Mouse (Mus musculus): ENCODE data around the gene Umodl1.

The Umodl1 gene

DNA sequence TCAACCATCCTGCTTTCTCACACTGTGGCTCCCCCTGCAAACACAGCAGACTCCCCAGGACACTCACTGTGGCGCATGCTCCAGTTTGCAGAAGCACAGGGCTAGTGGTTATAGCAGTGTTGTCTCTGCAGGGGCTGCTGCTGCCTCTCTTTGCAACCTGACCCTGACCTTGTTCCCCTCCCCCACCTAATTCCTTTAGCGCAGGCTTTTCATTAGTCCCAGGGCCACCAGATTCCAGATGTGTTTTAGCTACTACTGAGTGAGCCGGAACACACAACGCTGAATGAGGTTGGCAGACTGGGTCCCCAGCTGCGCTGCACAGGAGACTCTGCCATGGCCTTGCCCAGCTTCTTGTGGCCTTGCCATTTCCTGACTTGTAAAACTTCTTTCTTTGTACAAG is 46.5 kb downstream of the Umodl1 start:
- DNase-seq, result no peak

DNA sequence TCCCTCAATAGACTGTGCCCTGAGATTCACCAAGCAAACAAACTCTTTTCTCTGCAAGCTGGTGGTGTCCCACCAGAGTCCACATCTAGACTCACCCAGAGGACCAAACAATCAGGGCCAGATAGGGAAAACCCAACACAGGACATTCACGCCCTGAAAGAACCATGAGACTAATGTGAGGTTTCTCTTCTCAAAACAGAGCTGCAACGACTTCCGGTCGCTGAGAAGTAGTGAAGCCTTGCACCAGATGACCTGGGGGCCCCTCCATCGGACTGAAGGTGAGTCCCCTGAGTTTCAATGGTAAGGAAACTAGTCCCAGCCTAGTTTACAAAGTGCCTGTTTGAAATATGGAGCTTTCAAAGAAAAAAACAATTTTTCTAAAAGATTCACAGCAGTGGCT is 48.2 kb downstream of the Umodl1 start:
- DNase-seq, result no peak

DNA sequence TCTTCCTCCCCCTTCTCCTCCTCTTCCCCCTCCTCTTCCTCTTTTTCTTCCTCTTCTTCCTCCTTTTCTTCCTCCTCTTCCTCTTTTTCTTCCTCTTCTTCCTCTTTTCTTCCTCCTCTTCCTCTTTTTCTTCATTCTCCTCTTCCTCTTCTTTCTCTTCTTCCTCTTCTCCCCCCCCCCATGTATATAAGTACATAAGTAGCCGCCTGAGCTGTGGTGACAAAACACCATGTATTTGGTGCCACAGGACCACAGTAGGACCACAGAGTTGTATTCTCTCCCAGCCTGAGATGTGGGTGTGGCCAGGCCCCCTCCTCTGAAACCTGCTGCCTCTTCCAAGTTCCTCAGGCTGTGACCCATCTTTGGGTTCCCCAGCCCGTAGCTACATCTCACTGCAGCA is 50.8 kb downstream of the Umodl1 start:
- DNase-seq, result no peak

DNA sequence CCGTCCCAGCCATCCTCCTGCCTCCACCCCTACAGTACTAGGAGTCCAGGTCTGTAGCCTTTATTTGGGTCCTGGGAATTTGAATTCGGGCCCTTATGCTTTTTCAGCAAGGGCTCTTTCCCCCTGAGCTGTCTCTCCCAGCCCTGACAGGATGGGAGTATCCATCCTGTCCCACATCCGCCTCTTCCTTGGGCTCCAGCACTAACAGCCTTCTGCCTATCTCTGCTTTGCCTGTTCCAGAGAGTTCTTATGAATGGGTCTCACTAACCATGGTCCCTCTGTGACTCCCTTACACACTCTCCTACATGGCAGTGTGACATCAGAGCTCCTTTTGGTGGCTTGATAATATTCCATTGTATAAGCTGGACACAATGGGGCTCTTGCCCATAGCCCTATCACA is 52.9 kb downstream of the Umodl1 start:
- no peak for DNase-seq

DNA sequence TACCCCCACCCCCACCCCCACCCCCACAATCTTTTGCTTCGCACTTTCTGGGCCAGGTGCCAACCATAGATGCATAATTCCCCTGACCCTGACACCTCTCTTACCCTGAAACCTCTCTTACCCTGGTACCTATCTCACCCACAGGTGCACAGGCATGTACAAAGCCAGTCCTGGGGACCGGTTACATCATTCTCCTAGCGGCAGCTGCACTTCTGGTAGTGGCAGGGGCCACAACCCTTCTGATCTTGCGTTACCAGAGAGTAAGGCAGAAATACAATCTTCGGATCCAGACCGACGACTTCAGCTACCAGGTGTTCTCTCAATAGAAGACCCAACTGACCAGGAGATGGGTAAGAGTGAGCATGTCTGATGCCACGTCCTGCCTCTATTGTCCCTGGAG is 54.0 kb downstream of the Umodl1 start:
- no peak for DNase-seq

DNA sequence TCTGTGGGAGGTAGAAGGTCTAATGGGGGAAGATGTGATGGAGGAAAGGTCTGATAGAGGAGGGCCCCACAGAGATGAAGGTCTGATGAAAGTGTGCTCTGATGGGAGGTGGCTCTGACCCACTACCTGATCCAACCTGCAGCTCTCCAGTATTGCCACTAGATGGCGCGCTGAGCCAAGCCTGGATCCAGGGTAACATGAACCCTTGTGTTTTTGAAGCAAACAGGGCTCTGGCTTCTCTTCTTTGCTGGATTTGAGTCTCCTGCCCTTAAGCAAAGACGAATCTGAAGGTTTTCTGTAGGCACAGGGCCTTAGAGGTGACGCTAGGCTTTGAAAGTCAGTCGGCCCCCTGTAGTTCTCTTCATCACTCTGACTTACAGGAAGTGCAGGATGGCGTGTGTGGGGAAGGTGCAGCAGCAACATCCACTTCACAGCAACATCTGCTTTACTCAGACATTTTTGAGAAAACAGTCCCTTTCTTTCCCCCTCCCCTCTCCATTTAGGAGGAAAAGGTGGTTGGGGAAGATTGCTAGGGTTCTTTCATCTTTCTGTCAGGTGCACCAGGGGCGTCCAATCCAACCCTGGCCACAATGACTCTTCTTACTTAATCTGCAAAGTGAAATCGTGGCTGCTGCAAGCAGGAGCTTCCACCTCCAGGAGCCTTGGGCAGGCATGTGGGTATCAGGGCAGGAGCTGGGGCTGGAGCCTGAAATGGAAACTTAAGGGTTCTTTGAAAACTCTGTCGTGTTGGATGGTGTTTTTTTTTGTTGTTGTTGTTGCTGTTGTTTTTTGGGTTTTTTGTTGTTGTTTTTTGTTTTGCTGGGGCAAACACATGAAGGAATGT is 57.3 kb downstream of the Umodl1 start:
- DNase-seq, result peak; percentile 41 to 69

DNA sequence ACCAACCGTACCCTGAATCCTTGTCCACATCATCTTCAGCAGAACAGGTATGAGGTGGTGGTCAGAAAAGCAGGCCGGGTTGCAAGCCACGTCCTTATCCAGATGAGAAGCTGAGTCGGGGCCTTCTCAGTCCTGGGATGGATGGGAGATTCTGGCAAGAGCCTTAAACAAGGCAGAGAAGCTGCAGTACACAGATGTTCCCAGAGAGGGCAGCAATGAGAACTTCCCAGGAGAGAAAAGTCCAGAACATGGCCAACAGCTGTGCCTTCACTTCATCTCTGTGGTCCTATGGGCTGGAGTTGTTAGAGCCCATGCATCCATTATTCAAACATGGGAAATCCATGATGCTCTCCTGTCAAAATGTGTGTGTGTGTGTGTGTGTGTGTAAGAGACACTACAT is 63.8 kb downstream of the Umodl1 start:
- DNase-seq, result peak; percentile 46 to 51

DNA sequence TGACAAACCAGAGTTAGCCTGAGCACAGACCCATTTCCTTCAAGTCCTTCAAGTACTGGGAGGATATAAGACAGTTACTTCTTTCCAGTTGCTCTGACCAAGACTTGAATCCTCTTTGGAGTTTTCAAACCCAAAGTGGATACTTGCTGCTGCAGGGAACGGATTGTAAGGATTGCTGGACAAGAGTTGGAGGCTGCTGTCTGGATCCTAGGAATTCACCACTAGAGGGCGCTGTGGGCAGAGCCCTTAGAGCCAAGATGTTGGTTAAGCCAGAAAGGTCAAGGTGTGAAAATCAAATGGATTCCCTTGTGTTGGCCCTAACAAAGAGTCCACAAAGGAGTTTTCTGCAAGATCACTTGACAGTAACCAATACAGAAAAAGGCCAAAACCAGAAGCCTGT is 65.1 kb downstream of the Umodl1 start:
- DNase-seq, result peak; percentile 73 to 82

DNA sequence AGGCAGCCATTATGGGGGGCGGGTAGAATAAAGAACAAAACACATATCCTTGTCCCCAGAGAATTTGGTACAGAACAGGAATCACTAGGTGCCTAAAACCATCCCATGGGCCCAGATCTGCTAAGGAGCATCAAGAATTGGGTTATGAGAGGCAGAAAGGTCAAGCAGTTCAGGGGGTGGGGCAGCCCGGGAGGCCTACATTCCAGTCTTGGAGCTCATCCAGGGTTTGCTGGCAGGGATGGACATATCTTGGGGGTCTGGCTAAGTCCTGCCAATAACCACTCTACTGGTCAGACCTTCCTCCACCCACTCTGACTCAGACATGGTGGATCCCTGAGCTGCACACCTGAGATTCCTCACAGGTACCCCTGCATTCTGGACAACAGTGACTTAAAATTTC is 65.6 kb downstream of the Umodl1 start:
- DNase-seq, result no peak

DNA sequence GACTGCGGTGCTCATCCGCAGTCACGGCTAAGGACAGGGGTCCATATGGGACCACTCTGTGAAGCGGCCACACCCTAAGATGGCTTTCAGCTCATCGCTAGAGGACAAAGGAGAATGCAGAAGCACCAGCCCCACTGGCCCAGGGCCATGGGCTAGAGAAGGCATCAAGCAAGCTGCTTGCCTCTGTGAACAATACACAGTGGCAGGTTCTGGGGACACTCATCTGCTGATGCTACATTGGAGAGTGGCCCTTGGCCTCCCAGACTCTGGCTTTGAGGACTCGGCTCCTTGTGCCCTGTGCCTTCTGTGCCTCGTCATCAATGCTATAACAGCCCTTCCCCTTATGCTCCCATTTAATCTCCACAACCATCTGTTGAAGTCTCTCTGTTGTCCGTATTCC is 66.8 kb downstream of the Umodl1 start:
- DNase-seq, result peak in 1 of 2 experiments; percentile 11

DNA sequence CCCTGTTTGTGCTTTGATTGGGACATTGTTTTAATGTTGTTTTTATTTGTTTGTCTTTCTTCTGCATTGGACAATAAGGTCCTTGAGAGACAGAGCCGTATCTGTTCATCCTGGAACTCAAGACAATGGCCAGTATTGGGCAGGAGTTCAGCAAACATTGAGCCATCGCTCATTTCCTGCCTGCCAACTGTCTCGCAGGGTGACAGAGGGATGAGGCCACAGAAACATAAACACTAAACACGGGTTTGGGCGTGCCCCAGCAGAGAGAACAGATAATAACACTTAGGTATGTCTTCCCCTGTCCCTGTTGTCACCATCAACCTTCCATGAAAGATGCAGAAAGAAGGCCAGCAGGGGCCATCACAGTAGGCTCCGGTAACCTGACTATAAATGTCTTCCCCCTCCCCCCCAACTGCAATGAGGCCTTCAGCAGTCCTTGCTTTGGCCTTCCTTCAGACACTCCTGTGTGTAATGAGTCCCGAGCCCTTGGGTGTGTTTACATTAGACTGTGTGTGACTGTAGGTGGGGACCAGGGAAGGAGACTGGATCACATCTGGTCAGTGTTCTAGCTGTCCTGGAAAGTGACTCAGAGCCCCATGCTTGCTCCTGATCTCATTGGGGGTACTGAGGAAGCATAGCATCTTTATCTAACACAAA is 69.8 kb downstream of the Umodl1 start:
- DNase-seq, result no peak

DNA sequence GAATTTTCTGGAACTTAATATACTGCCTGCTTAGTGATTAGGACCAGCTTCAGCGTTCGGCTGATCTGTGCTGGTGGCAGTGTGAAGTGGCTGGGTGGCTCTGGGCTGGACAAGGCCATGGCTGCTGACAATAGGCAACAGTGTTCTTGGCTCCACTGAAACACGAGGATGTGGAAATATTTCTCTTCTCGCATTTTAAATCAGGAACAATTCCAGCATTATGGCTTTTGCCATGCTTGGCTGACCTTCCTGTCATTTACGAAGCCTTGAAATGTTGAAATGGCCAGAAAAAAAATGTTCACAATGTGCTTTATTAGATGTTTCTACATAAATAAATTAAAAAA is 70.3 kb downstream of the Umodl1 start:
- no peak for DNase-seq

DNA sequence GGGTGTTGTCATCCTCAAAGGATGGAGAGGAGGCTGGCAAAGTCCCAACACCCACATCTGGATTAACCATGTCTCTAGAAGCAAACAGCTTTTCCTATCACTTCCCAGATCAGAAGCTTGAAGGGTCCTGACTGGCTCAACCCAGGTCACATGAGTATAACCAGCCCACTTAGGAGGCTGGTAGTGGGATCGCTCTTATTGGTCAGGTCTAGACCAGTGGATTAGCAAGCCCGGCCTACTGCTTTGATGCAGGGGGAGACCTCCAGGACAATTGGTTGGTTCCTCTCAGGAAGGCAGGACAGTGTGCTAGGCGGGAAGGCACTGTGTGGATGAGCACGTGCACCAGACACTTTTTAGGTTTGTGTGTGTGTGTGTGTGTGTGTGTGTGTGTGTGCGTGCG is 72.5 kb downstream of the Umodl1 start:
- DNase-seq, result no peak

DNA sequence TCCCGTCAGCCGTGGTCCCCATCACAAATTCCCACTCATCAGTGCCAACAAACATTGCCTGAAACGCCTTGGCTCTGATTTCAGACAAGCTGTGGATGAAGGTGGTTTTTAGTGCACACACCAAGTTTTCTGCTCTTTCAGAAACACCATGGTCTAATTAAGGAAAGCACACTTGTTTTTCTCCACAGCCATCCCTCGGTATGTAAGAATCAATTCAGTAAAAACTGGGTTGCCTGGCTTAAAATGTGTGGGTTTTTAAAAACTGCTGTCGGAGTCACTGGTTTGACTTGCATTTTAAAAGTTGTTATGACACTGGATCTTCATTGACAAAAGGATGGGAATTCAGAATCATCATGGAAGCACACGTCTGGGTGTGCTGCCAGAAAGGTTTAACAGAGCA is 73.3 kb downstream of the Umodl1 start:
- no peak for DNase-seq

DNA sequence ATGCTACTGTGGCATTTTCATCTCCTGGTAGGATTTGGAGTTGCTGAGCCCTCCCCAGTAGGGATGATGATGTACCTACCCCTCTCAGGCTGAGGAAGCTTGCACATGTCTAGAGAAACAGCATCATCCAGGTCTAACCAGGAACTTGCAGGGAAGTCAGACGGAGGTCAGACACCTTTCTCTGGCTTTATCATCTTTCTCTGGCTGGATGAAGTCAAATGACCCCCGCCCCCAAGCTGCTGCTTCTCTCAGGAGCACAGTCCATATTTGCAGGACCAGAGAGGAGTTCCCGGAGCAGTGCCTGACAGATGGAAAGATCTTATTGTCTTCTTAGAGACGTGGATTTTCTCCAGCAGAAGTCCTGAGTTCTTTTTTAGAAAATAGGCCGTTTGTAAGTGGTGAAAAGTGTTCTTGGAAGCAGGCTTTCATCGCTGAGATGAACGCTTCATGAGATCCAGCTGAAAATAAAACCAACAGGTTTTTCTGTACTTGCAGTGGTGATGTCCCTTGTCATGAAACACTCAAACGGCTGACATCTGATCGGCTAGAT is 74.5 kb downstream of the Umodl1 start:
- no peak for DNase-seq

DNA sequence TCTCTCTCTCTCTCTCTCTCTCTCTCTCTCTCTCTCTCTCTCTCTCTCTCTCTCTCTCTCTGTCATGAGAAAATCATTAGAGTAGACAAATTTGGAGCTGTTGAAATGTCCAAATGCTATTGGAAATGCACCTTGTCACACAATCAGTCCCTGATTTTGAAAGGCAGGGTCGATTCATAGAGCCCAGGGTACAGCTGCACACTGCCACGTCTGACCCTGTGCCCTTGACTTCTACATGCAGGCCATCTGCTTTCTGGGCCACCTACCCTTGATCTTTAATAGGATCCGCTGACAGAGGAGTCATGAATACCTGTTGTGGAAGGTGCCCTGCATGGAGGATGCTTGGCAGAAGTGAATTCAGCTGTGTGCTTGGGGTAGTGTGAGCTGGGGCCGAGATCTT is 75.0 kb downstream of the Umodl1 start:
- DNase-seq, result no peak

DNA sequence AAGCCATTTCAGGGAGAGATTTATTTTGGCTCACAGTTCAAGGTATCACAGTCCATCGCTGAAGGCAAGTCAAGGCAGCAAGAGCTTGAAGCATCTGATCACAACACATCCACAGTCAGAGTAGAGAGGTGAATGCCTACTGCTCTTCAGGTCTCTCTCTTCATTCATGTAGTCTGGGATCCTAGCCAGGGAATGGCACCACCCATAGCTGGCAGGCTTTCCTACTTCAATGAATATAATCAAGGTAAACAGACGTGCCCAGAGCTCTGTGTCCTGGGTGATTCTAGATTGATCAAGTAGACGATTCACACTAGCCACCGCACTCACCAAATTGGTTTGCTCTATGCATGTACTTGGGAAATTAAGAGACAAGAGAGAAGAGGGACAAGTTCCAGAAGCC is 77.9 kb downstream of the Umodl1 start:
- DNase-seq, result no peak

DNA sequence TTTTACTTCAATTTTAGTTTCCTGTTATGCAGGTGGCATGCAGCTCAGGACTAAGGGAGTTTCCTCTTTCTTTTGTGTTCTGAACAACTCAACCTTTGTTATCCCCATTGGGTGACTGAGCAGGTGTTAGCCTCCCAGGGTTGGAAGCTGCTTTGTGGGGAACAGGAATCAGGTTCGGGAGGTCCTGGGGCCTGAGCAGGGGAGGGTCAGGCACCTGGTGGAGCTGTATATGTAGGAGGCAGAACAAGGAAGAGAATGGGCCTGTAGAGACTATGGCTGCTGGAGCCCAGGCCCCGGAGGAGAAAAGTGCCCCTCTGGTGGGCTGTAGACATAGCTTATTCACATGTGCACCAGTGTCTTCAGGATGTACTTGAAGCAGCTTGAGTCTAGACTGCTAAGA is 78.8 kb downstream of the Umodl1 start:
- DNase-seq, result no peak

DNA sequence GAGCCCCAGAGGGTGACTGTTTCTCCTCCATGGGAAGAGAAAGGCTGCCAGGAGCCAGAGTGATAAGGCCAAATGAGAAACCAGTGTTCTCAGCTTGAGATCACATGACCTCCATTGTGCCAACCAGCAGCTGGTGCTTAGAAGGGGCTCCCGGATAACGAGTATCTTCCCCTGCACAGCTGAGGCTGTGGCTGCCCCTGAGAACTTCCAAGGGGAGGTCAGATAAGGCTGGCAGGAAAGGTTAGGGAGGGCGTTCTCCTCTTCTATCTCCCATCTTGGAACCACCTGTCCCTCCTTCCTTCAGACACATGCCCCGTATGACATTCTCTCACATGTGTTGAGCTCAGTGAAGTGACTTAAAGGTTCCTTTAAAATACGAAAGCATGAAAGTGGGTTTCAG is 79.7 kb downstream of the Umodl1 start:
- no peak for DNase-seq

DNA sequence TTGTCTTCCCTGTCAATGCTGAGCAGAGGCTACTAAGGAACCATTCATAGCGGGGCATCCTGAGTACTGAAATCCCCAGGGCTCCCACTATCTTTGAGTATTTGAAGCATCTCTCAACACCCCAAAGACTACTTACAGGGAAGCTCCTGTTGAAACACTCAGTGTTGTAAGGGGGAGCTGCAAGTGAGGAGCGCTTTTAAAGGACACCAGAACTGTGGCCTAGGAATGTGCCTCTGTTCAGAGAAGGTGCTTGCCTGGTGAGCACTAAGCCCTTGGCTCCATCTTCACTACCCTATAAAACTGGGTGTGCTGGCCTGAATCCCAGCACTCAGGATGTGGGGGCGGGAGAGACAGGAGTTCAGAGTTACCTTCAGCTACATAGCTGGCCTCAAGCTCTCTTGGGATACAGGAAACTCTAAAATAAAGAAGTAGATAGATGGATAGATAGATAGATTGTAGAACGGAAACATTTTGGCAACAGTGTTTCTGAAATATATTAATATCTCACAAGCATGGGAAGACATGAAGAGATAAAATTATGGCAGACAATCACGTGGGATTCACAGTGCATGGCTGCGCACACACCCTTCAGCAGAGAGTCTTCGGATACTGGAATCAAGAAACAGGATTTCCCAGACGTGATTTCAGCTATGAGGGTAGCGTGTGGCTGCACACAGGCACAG is 80.4 kb downstream of the Umodl1 start:
- no peak for DNase-seq

DNA sequence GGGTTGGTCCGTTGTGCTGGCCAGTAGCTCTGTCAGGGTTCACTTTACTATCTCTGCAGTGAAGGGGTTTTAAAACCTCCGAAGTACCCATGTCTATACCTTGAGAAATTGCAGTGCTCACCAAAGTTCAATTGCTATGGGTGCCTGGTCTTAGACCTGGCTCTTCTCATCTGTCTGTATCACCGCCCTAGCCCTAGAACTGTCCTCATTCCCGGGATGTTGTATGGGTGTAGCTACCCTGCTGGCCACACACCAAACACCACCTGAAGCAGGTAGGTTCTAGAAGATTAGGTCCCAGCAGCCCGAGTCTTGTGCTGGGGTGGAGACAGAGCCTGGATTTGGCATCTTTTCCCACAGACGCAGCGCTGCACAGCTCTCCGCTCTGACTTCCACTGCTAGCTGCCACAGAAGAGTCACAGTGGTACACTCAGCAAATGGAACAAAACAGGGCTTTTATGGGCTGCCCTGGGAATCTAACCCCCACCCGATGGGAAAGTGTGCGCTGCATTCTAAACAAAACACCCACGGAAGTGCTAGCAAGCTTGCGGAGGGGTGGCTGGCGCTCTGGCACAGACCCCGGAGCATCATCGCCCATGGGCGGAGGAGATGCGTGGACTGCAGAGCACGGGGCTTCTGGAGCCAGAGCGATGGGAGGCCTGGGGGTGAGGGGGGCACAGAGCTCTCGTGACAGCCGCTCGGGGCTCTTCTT is 81.9 kb downstream of the Umodl1 start:
- DNase-seq, result no peak

DNA sequence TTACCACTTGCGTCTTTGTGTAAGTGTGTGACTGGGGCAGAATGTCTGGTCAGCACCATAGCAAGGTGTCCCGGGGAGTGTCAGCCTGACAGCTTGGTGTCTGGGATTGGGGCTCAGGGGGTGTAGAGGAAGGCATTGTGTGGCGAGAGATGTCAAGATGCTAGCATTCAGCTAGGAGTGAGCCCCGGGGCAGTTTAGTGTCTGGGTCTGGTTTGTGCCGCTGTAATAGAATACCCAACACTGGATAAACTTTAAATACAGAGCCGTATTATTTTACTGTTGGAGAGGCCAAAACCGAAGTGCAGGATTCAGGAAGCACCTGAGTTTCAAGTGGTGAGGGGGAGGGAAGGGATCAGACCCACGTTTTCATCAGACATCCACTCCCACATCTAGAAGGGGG is 82.9 kb downstream of the Umodl1 start:
- no peak for DNase-seq

DNA sequence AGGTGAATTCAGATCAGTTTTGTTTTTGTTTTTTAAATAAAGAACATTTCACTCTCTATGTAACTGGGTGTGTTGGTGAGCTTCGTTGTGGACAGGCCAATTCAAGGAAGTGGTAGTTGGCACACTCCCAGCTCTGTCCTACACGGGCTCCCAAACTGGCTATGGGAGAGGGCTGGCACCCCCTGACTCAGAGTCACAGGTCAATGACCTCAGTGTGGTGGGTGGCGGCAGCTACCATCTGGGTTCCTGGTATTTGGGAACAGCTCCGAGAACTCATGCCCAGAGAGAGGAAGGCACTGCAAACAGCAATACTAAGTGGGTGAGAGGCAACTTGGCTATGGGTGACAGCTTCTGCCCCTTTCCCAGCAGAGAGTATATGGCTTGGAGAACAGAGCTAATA is 83.9 kb downstream of the Umodl1 start:
- no peak for DNase-seq

Measured in cerebellum, adult 18-20 months (tissue).